Mouse (Mus musculus) CH12.LX (cell line): ENCODE results near the gene Ncor1. TPM values are rescaled to one million over a fixed set of nuclear protein-coding genes. Genes with fewer than 3 reads are reported as not detected.
A peak's percentile ranks its signal among the peaks of the same experiment; 100 is the strongest.

Experiments
- DNase-seq: peaks from one replicate; pipeline ENCODE4 v3.0.0-alpha.2; 2013; ENCODE audit errors: extremely low read depth
- H3K27ac ChIP-seq: 2 replicates; pipeline ENCODE4 v1.5.1; 2012; ENCODE audit warnings: low read depth, mild to moderate bottlenecking, control low read depth, moderate library complexity; ENCODE audit not compliant: insufficient read depth
- H3K27me3 ChIP-seq: replicated peaks from 2 replicates; pipeline ENCODE3; 2012; ENCODE audit warnings: inconsistent platforms
- H3K36me3 ChIP-seq, 2 experiments: replicated peaks in 1 of 2; 2 replicates each; pipeline versions ENCODE3 to v1.6.1; 2012; ENCODE audit warnings: inconsistent platforms in 1 of 2, low read length in 1 of 2, mild to moderate bottlenecking in 1 of 2, mixed read lengths in 1 of 2, moderate library complexity in 1 of 2; ENCODE audit not compliant: control insufficient read depth in 1 of 2, insufficient read depth in 1 of 2
- H3K4me1 ChIP-seq, 2 experiments: 2 replicates each; pipeline ENCODE4 v1.6.1; 2012; ENCODE audit warnings: inconsistent platforms in 1 of 2, moderate library complexity in 1 of 2; ENCODE audit not compliant: insufficient read depth in 2 of 2, control insufficient read depth in 1 of 2
- H3K4me2 ChIP-seq: 2 replicates; pipeline ENCODE4 v1.6.1; 2012; ENCODE audit warnings: low read depth, mild to moderate bottlenecking, control low read depth; ENCODE audit not compliant: poor library complexity, insufficient read depth, severe bottlenecking
- H3K4me3 ChIP-seq, 3 experiments: fragments of 150-350 bp in 1 of 3; sonication (generic) in 1 of 3; replicated peaks in 1 of 3; 2 replicates each; pipeline versions ENCODE3 to v1.5.1; 2011 to 2012; ENCODE audit warnings: low read depth in 2 of 3, low read length in 2 of 3, mild to moderate bottlenecking in 2 of 3, moderate library complexity in 2 of 3, control low read depth in 1 of 3, improper control_type of control experiment in 1 of 3, inconsistent platforms in 1 of 3, mixed read lengths in 1 of 3; ENCODE audit not compliant: poor library complexity in 1 of 3
- H3K79me2 ChIP-seq: replicated peaks from 2 replicates; pipeline ENCODE4 v1.6.1; 2012; ENCODE audit warnings: mild to moderate bottlenecking, moderate library complexity; ENCODE audit not compliant: control insufficient read depth, poor library complexity, insufficient read depth, severe bottlenecking; ENCODE audit errors: extremely low read depth
- H3K9ac ChIP-seq: 2 replicates; pipeline ENCODE4 v1.6.1; 2012; ENCODE audit warnings: low read depth, mild to moderate bottlenecking, control low read depth, moderate library complexity; ENCODE audit not compliant: insufficient read depth
- H3K9me3 ChIP-seq: replicated peaks from 2 replicates; pipeline ENCODE3; 2012; ENCODE audit warnings: low read length, inconsistent platforms, mixed read lengths
- CHD2 ChIP-seq: IDR thresholded peaks from 2 replicates; pipeline ENCODE4 v1.6.1; 2011; ENCODE audit warnings: low read length, improper control_type of control experiment
- EP300 ChIP-seq: IDR thresholded peaks from 2 replicates; pipeline ENCODE4 v1.6.1; 2011; ENCODE audit warnings: low read length, improper control_type of control experiment
- GABPA ChIP-seq: IDR thresholded peaks from 2 replicates; pipeline ENCODE4 v1.6.1; 2012; ENCODE audit warnings: low read depth, low read length, improper control_type of control experiment, inconsistent platforms; ENCODE audit not compliant: insufficient replicate concordance
- HCFC1 ChIP-seq: IDR thresholded peaks from 2 replicates; pipeline ENCODE4 v1.6.1; 2012; ENCODE audit warnings: low read depth, mild to moderate bottlenecking, inconsistent platforms, low read length, improper control_type of control experiment
- IRF4 ChIP-seq: IDR thresholded peaks from 2 replicates; pipeline ENCODE4 v1.6.1; 2014; ENCODE audit warnings: low read depth, mild to moderate bottlenecking, inconsistent platforms, low read length, improper control_type of control experiment
- KAT2A ChIP-seq: IDR thresholded peaks from 2 replicates; pipeline ENCODE4 v1.6.1; 2012; ENCODE audit warnings: low read length, improper control_type of control experiment, inconsistent platforms; ENCODE audit not compliant: insufficient replicate concordance
- MEF2A ChIP-seq: IDR thresholded peaks from 2 replicates; pipeline ENCODE4 v1.6.1; 2014; ENCODE audit warnings: low read depth, mild to moderate bottlenecking, inconsistent platforms, low read length, improper control_type of control experiment, borderline replicate concordance
- MXI1 ChIP-seq: IDR thresholded peaks from 2 replicates; pipeline ENCODE4 v1.6.1; 2011; ENCODE audit warnings: mild to moderate bottlenecking, low read depth, low read length, improper control_type of control experiment
- PAX5 ChIP-seq: IDR thresholded peaks from 2 replicates; pipeline ENCODE4 v1.6.1; 2012; ENCODE audit warnings: low read length, inconsistent platforms, mixed read lengths
- RAD21 ChIP-seq: IDR thresholded peaks from 2 replicates; pipeline ENCODE4 v1.6.1; 2011; ENCODE audit warnings: low read depth, mild to moderate bottlenecking, low read length, improper control_type of control experiment, moderate library complexity
- RCOR1 ChIP-seq: conservative IDR thresholded peaks from 2 replicates; pipeline ENCODE4 v1.6.1; 2012; ENCODE audit warnings: low read depth, mild to moderate bottlenecking, inconsistent platforms, low read length, improper control_type of control experiment
- SMC3 ChIP-seq: IDR thresholded peaks from 2 replicates; pipeline ENCODE4 v1.6.1; 2011; ENCODE audit warnings: low read depth, low read length, improper control_type of control experiment
- UBTF ChIP-seq: IDR thresholded peaks from 2 replicates; pipeline ENCODE4 v1.6.1; 2012; ENCODE audit warnings: low read depth, mild to moderate bottlenecking, inconsistent platforms, low read length, improper control_type of control experiment, moderate library complexity
- USF1 ChIP-seq: IDR thresholded peaks from 2 replicates; pipeline ENCODE4 v1.6.1; 2014; ENCODE audit warnings: low read depth, mild to moderate bottlenecking, inconsistent platforms, low read length, improper control_type of control experiment
- ZKSCAN1 ChIP-seq: IDR thresholded peaks from 2 replicates; pipeline ENCODE4 v1.6.1; 2012; ENCODE audit warnings: low read depth, inconsistent platforms, low read length, improper control_type of control experiment, borderline replicate concordance
- dilution Hi-C: fragments of 300-500 bp; cut with MboI; formaldehyde crosslinking; loops from 2 replicates; pipeline ENCODE4 v1.14.3; 2020; ENCODE audit warnings: low sequenced_read_pairs; ENCODE audit not compliant: extremely low pct_unique_long_range_greater_than_20kb, extremely low pct_ligation_motif_present
- in situ Hi-C: fragments of 300-500 bp; cut with MboI; formaldehyde crosslinking; loops from 3 replicates; pipeline ENCODE4 v1.14.3; 2019; ENCODE audit warnings: low sequenced_read_pairs, low pct_ligation_motif_present, low pct_unique_long_range_greater_than_20kb, mixed read lengths
- polyA plus RNA-seq: library from polyadenylated mRNA; unstranded; fragments of >175 nt; gene quantifications from 2 replicates; pipeline ENCODE4 v1.2.1, GENCODE M21; 2012; ENCODE audit warnings: low read depth; ENCODE audit not compliant: insufficient read length
- total RNA-seq, 2 experiments: library from RNA; depleted of rRNA; stranded (reverse); fragments of 300-350 nt in 1 of 2; fragments of >200 nt in 1 of 2; gene quantifications; 2 replicates each; pipeline ENCODE4 v1.2.3; 2012 to 2014

The Ncor1 gene
- total and polyA plus RNA-seq, 3 experiments = 76.3 to 232 (median 83.8) TPM

GRCm38 (mm10) chr11:62445799-62446198 lies 12.5 kb downstream of the Ncor1 start:
- Histone ChIP-seq H3K4me2 (no peak overlapping the region), H3K9me3 (no peaks in the 10 kb centered on the region), H3K4me1 (peaks cover 0 to 22% of the 10 kb centered on the region in 2 experiments; a peak in 2 of 4 replicates), H3K27me3 (no peaks in the 10 kb centered on the region), H3K79me2 (peaks cover 74% of the 10 kb centered on the region), H3K27ac (no peak overlapping the region), H3K36me3 (peaks cover 1 to 54% of the 10 kb centered on the region in 2 experiments), H3K4me3 (no peak overlapping the region), H3K9ac (no peak overlapping the region)
- in situ Hi-C loops (no loop called here), dilution Hi-C loops (no loop called here)
- DNase-seq = no peak
- TF ChIP-seq IRF4 (no peak), ZKSCAN1 (no peak), MXI1 (no peak), MEF2A (0 out of 2 replicates have a peak, but pooled peaks have one; percentile 12)

GRCm38 (mm10) chr11:62440670-62441315 lies 17.5 kb downstream of the Ncor1 start:
- H3K4me2 ChIP-seq = no peak overlapping the region
- H3K9ac ChIP-seq = no peak overlapping the region
- in situ Hi-C loops (no loop called here), dilution Hi-C loops (no loop called here)
- TF ChIP-seq CHD2 (no peak), USF1 (no peak), KAT2A (no peak), MEF2A (no peak), UBTF (no peak), HCFC1 (no peak), SMC3 (no peak), EP300 (no peak), RCOR1 (no peak), PAX5 (no peak), RAD21 (no peak), MXI1 (no peak), GABPA (no peak), ZKSCAN1 (no peak)
- no peaks in the 10 kb centered on the region for H3K27me3 ChIP-seq
- no peaks in the 10 kb centered on the region for H3K9me3 ChIP-seq
- no peak for DNase-seq
- H3K27ac ChIP-seq = no peak overlapping the region
- H3K79me2 ChIP-seq = peaks cover 55% of the 10 kb centered on the region
- no peak overlapping the region for H3K4me3 ChIP-seq
- H3K4me1 ChIP-seq = no peaks in the 10 kb centered on the region
- peaks cover 9 to 67% of the 10 kb centered on the region in 2 experiments for H3K36me3 ChIP-seq
